Mouse (Mus musculus): Measurements from ENCODE around the gene Slx4ip. TPM values are rescaled to one million over a fixed set of nuclear protein-coding genes. Genes with fewer than 3 reads are reported as not detected.
A peak's percentile ranks its signal among the peaks of the same experiment; 100 is the strongest.

The Slx4ip gene
- polyA plus RNA-seq, 1 experiment from 2014 or later = 12.1 TPM

- H3K9me3 ChIP-seq (replicated peaks) = no peaks in the 10 kb centered on the region
- no peak overlapping the region for H3K9ac ChIP-seq (replicated peaks)
- H3K36me3 ChIP-seq = no peaks in the 10 kb centered on the region
- no peak for ATAC-seq (ENCODE audit: low FRiP score)
- H3K4me3 ChIP-seq (replicated peaks) = no peak overlapping the region
- H3K27ac ChIP-seq (replicated peaks) = peak overlapping the region; percentile 6
- 13% methylated on average over 4 of the region's 4 CpGs for WGBS
- H3K4me1 ChIP-seq = peaks cover 74% of the 10 kb centered on the region
- H3K4me2 ChIP-seq = peak overlapping the region; percentile 30
- no peaks in the 10 kb centered on the region for H3K27me3 ChIP-seq (replicated peaks)
Measured at GRCm38 (mm10) chr2:137110214-137110898, 219.3 kb downstream of the Slx4ip start.

GRCm38 (mm10) chr2:137113288-137114061 is 222.5 kb downstream of the Slx4ip start:
- Histone ChIP-seq H3K36me3 (no peaks in the 10 kb centered on the region), H3K4me2 (peak overlapping the region; percentile 98), H3K27ac (replicated peaks) (peak overlapping the region; percentile 83; the same call in 1 of the 2 replicates), H3K4me3 (replicated peaks) (peak overlapping the region; percentile 65), H3K27me3 (replicated peaks) (no peaks in the 10 kb centered on the region), H3K9ac (replicated peaks) (peak overlapping the region; percentile 67), H3K4me1 (peaks cover 80% of the 10 kb centered on the region), H3K9me3 (replicated peaks) (no peaks in the 10 kb centered on the region)
- no peak for ATAC-seq (ENCODE audit: low FRiP score)
- 5% methylated on average over 12 of the region's 12 CpGs for WGBS

GRCm38 (mm10) chr2:137114248-137115096 is 223.5 kb downstream of the Slx4ip start:
- peak overlapping the region; percentile 98 for H3K4me2 ChIP-seq
- peak; percentile 62 for ATAC-seq (ENCODE audit: low FRiP score)
- peak overlapping the region; percentile 83 for H3K27ac ChIP-seq (replicated peaks)
- H3K27me3 ChIP-seq (replicated peaks) = no peaks in the 10 kb centered on the region
- H3K9me3 ChIP-seq (replicated peaks) = no peaks in the 10 kb centered on the region
- H3K9ac ChIP-seq (replicated peaks) = peak overlapping the region; percentile 67
- peak overlapping the region; percentile 65 for H3K4me3 ChIP-seq (replicated peaks)
- under 1% methylated on average over 51 of the region's 51 CpGs for WGBS
- peaks cover 72% of the 10 kb centered on the region for H3K4me1 ChIP-seq
- no peaks in the 10 kb centered on the region for H3K36me3 ChIP-seq

- under 1% methylated on average over 40 of the region's 40 CpGs for WGBS
- no peaks in the 10 kb centered on the region for H3K27me3 ChIP-seq (replicated peaks)
- H3K4me2 ChIP-seq = peak overlapping the region; percentile 98
- peaks cover 62% of the 10 kb centered on the region for H3K4me1 ChIP-seq
- no peaks in the 10 kb centered on the region for H3K36me3 ChIP-seq
- ATAC-seq (ENCODE audit: low FRiP score) = no peak
- peak overlapping the region; percentile 67 for H3K9ac ChIP-seq (replicated peaks)
- peak overlapping the region; percentile 83 for H3K27ac ChIP-seq (replicated peaks)
- H3K4me3 ChIP-seq (replicated peaks) = peak overlapping the region; percentile 65
- no peaks in the 10 kb centered on the region for H3K9me3 ChIP-seq (replicated peaks)
Measured at GRCm38 (mm10) chr2:137115241-137116024, 224.4 kb downstream of the Slx4ip start.

- Histone ChIP-seq H3K4me3 (replicated peaks) (peak within 1 kb of the TSS; percentile 65), H3K4me1 (peaks cover 55% of the 10 kb centered on the region)
- ATAC-seq (ENCODE audit: low FRiP score) = peak; percentile 8; the same call in 1 of the 2 replicates
Measured at GRCm38 (mm10) chr2:137116025-137116674, 225.1 kb downstream of the Slx4ip start, which contains the start of gene Jag1. Gene Jag1 (minus strand): TSS chr2:137116644.

GRCm38 (mm10) chr2:137116675-137117320 is 225.8 kb downstream of the Slx4ip start:
- Histone ChIP-seq H3K4me3 (replicated peaks) (peak overlapping the region; percentile 65), H3K9ac (replicated peaks) (peak overlapping the region; percentile 67), H3K9me3 (replicated peaks) (no peaks in the 10 kb centered on the region), H3K27me3 (replicated peaks) (no peaks in the 10 kb centered on the region), H3K4me1 (peaks cover 48% of the 10 kb centered on the region), H3K27ac (replicated peaks) (peak overlapping the region; percentile 88), H3K36me3 (no peaks in the 10 kb centered on the region), H3K4me2 (peak overlapping the region; percentile 98)
- WGBS = under 1% methylated on average over 58 of the region's 61 CpGs
- peak; percentile 82 for ATAC-seq (ENCODE audit: low FRiP score)

More at GRCm38 (mm10) chr2:137116025-137116674, 225.1 kb downstream of the Slx4ip start, which contains the start of gene Jag1:
- H3K4me2 ChIP-seq = peak within 1 kb of the TSS; percentile 98
- H3K36me3 ChIP-seq = no peaks in the 10 kb centered on the region
- no peaks in the 10 kb centered on the region for H3K27me3 ChIP-seq (replicated peaks)
- H3K9me3 ChIP-seq (replicated peaks) = no peaks in the 10 kb centered on the region
- H3K9ac ChIP-seq (replicated peaks) = peak within 1 kb of the TSS; percentile 67
- under 1% methylated on average over 59 of the region's 59 CpGs for WGBS
- peak within 1 kb of the TSS; percentile 88 for H3K27ac ChIP-seq (replicated peaks)

GRCm38 (mm10) chr2:137117321-137117690 is 226.3 kb downstream of the Slx4ip start:
- H3K27me3 ChIP-seq (replicated peaks) = no peaks in the 10 kb centered on the region
- H3K36me3 ChIP-seq = no peaks in the 10 kb centered on the region
- H3K9me3 ChIP-seq (replicated peaks) = no peaks in the 10 kb centered on the region
- peak overlapping the region; percentile 65 for H3K4me3 ChIP-seq (replicated peaks)
- peak overlapping the region; percentile 67 for H3K9ac ChIP-seq (replicated peaks)
- ATAC-seq (ENCODE audit: low FRiP score) = peak; percentile 67
- H3K27ac ChIP-seq (replicated peaks) = peak overlapping the region; percentile 88
- WGBS = under 1% methylated on average over 33 of the region's 33 CpGs
- H3K4me2 ChIP-seq = peak overlapping the region; percentile 98
- H3K4me1 ChIP-seq = peaks cover 47% of the 10 kb centered on the region

Other genes starting within 250 kb of the Slx4ip start
- gene Snap25, start 177.8 kb upstream of the Slx4ip start, polyA plus RNA-seq (2015; fragmentation: Nextera tagmentation; extraction: Ambion mirVana) = 321 and 342 TPM in 2 replicates
- 37.2 and 42.8 TPM in 2 replicates for gene AL731706.2, start 5.5 kb upstream of the Slx4ip start, polyA plus RNA-seq (2015; fragmentation: Nextera tagmentation; extraction: Ambion mirVana)
- 23.4 and 24.0 TPM in 2 replicates for gene AL731706.1, start 171 bp downstream of the Slx4ip start, polyA plus RNA-seq (2015; fragmentation: Nextera tagmentation; extraction: Ambion mirVana)
- 13.8 and 15.1 TPM in 2 replicates for gene Mkks, start 171 bp downstream of the Slx4ip start, polyA plus RNA-seq (2015; fragmentation: Nextera tagmentation; extraction: Ambion mirVana)
- 7.5 and 9.3 TPM in 2 replicates for gene Jag1, start 225.4 kb downstream of the Slx4ip start, polyA plus RNA-seq (2015; fragmentation: Nextera tagmentation; extraction: Ambion mirVana)